Mouse (Mus musculus) adrenal gland, postnatal 14 days (tissue): ENCODE results near the gene Iqgap2. TPM values are rescaled to one million over a fixed set of nuclear protein-coding genes. Genes with fewer than 3 reads are reported as not detected.

ENCODE experiments used
- DNase-seq: peaks from one replicate; pipeline ENCODE4 v3.0.0; 2021; ENCODE audit warnings: mixed read lengths
- total RNA-seq: library from RNA; stranded (reverse); gene quantifications from 2 replicates; pipeline ENCODE4 v1.2.3, GENCODE M21; 2021

Iqgap2 gene
- total RNA-seq, 1 experiment from 2014 or later = 111 TPM

GRCm38 (mm10) chr13:95884455-95884854, 7.3 kb downstream of the Iqgap2 start:
- DNase-seq = no peak

GRCm38 (mm10) chr13:95882001-95882400, 9.7 kb downstream of the Iqgap2 start:
- no peak for DNase-seq

- no peak for DNase-seq
Measured at GRCm38 (mm10) chr13:95881427-95881826, 10.3 kb downstream of the Iqgap2 start.

- no peak for DNase-seq
Measured at GRCm38 (mm10) chr13:95880633-95881032, 11.1 kb downstream of the Iqgap2 start.

- no peak for DNase-seq
Measured at GRCm38 (mm10) chr13:95871993-95872392, 19.7 kb downstream of the Iqgap2 start.

- DNase-seq = no peak
Measured at GRCm38 (mm10) chr13:95870626-95871025, 21.1 kb downstream of the Iqgap2 start.

GRCm38 (mm10) chr13:95868896-95869540, 22.7 kb downstream of the Iqgap2 start:
- no peak for DNase-seq

- no peak for DNase-seq
Measured at GRCm38 (mm10) chr13:95862201-95862600, 29.5 kb downstream of the Iqgap2 start.

- no peak for DNase-seq
Measured at GRCm38 (mm10) chr13:95859271-95859670, 32.5 kb downstream of the Iqgap2 start.

GRCm38 (mm10) chr13:95858866-95859265, 32.9 kb downstream of the Iqgap2 start:
- DNase-seq = no peak

- no peak for DNase-seq
Measured at GRCm38 (mm10) chr13:95855537-95855936, 36.2 kb downstream of the Iqgap2 start.

- DNase-seq = peak; percentile 47
Measured at GRCm38 (mm10) chr13:95851611-95852010, 40.1 kb downstream of the Iqgap2 start.

GRCm38 (mm10) chr13:95850451-95850850, 41.3 kb downstream of the Iqgap2 start:
- no peak for DNase-seq

GRCm38 (mm10) chr13:95849501-95850007, 42.2 kb downstream of the Iqgap2 start:
- DNase-seq = peak; percentile 62

GRCm38 (mm10) chr13:95846364-95846763, 45.4 kb downstream of the Iqgap2 start:
- DNase-seq = no peak

- DNase-seq = no peak
Measured at GRCm38 (mm10) chr13:95844950-95845349, 46.8 kb downstream of the Iqgap2 start.

- DNase-seq = peak; percentile 90
Measured at GRCm38 (mm10) chr13:95843411-95844026, 48.2 kb downstream of the Iqgap2 start.

- DNase-seq = peak; percentile 41
Measured at GRCm38 (mm10) chr13:95842803-95843202, 48.9 kb downstream of the Iqgap2 start.

GRCm38 (mm10) chr13:95841946-95842345, 49.8 kb downstream of the Iqgap2 start:
- no peak for DNase-seq

GRCm38 (mm10) chr13:95836944-95837343, 54.8 kb downstream of the Iqgap2 start:
- no peak for DNase-seq

GRCm38 (mm10) chr13:95833473-95833872, 58.2 kb downstream of the Iqgap2 start:
- no peak for DNase-seq

- DNase-seq = no peak
Measured at GRCm38 (mm10) chr13:95832712-95833111, 59.0 kb downstream of the Iqgap2 start.

- DNase-seq = peak; percentile 48
Measured at GRCm38 (mm10) chr13:95831760-95832159, 60.0 kb downstream of the Iqgap2 start.
